Mouse (Mus musculus): ENCODE results near the gene Mib2.
"Not testable (repeated sequence)": the region's sequence is repeated elsewhere in the genome, so short reads cannot be mapped to it uniquely, and the experiment has no call there.

Gene Mib2

DNA sequence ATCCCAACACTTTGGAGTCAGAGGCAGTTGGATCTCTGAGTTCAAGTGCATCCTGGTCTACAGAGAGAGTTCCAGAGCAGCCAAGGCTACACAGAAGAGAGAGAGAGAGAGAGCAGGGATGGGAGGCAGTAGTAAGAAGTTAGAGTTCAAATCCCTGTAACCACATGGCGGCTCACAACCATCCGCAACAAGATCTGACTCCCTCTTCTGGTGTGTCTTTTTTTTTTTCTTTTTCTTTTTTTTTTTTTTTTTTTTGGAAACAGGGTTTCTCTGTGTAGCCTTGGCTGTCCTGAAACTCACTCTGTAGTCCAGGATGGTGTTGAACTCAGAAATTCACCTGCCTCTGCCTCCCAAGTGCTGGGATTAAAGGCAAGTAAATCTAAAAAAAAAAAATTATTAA lies 3.1 kb upstream of the Mib2 start:
- DNase-seq (ENCODE audit: low read depth in 2 of 2, low spot score in 2 of 2), result no peak

DNA sequence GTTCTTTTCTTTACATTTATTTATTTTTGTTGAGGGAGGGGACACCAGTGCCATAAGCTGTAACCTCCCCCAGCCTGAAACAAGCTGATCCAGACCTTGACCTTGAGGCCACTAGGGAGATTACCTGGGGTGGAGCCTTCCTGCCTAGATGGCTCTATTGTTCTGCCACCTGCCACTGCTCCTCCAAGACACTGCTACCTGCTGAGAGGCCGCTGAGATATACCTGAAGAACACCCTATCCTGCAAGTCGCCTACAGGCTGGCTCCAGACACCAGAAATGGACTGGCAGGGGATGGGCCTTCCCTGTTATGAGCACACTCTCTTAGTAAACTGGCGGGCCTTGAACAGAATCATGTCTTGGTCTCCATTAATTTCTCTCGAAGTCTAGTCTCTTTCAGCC lies 1.2 kb upstream of the Mib2 start:
- not testable (repeated sequence) for DNase-seq (ENCODE audit: low read depth in 2 of 2, low spot score in 2 of 2)

DNA sequence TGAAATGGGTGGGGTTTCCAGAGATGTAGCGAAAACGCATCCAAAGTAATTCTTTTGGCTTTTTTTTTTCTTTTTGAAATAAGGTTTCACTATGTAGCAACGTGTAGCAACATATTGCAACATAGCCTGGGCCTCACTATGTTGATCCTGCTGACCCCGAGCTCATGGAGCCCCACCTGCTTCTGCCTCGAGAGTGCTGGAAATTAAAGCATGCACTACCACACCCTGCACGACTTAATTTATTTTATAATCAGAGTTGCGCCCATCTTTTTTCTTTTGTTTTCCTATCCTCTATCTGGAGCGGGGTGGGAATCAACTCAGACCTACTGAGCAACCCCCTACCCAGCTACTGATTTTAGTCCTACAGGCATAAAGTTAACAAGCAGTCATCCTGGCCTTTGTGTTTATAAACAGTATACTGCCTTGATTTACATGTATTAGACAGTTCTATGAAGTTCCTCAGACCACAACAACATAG lies 639 bp upstream of the Mib2 start:
- DNase-seq (ENCODE audit: low read depth in 2 of 2, low spot score in 2 of 2), result no peak

DNA sequence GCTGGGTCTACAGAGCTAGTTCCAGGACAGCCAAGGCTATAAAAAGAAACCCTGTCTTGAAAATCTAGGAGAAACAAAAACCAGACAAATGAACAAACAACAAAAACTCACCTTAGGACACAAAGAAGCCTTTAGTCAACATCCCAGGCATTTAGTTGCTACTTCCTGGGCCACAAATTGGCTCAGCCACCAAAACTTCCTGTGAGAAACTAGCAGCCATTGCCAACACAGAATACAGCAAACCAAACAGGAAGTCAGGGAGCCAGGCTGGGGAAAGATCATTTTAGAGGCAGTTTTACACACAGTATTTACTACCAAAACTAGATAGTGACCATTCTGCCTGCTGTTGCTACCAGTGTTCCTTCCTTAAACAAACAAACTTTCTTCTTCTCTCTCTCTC lies 2.1 kb downstream of the Mib2 start:
- no peak for DNase-seq (ENCODE audit: low read depth in 2 of 2, low spot score in 2 of 2)

DNA sequence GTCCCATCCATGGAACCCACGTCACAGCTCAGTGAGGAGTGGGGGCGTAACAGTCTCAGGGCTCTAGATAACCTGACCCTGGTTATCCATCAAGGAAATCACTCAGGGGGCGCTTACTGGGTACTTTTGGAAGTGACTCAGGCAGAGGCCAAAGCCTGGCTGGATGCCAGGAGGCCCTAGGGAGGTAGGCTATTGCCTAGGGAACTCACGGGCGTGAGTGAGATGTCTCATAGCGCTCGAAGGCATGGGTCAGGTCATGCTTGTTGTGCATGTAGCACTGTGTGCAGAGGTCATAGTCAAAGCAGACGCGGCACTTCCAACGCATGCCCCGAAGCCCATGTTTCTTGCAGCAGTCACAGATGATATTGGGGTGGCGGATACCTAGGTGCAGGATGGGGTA lies 8.4 kb downstream of the Mib2 start:
- no peak for DNase-seq (ENCODE audit: low read depth in 2 of 2, low spot score in 2 of 2)

DNA sequence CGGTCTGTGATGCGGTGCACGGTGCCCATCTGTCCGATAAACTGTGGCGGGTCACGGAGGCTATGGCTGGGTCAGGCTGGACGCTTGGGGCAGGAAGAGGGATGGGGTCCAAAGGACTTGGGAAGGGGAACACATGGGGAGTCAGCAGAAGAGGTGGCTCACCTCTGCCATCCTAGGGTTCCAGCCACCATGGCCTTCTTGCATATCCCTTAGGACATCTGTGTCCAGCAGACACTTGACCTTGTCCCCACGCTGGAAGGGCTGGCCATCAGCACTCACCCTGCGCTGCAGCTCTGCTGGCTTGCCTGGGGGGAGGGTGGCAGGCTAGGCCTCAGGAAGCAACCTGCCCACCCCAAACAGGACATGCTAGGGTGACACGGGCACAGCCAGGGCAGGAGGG lies 10.0 kb downstream of the Mib2 start:
- DNase-seq (ENCODE audit: low read depth in 2 of 2, low spot score in 2 of 2), result no peak

DNA sequence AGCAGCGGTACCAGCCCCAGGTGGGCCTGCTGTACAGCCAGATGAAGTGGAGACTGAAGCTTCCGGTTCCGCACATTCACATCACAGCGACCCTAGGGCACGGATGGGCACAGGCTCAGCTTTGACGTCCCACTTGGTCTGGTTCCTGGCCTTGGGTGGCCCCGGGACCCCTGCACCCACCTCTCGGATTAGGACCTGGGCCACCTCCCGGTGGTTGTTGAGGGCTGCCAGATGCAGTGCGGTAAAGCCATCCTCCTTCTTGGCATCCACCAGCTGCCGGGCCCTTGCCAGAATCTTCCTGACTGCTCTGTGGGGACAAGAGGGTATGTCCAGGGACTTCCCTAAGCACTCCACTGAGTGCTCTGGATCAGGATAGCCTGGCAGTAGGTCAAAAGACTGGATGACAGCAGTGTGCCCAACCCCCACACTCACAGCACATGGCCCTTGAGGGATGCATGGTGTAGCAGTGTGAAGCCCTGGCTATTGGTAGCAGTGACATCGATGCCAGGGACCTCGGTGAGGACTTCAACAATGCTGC lies 12.7 kb downstream of the Mib2 start:
- DNase-seq (ENCODE audit: low read depth in 2 of 2, low spot score in 2 of 2), result no peak

DNA sequence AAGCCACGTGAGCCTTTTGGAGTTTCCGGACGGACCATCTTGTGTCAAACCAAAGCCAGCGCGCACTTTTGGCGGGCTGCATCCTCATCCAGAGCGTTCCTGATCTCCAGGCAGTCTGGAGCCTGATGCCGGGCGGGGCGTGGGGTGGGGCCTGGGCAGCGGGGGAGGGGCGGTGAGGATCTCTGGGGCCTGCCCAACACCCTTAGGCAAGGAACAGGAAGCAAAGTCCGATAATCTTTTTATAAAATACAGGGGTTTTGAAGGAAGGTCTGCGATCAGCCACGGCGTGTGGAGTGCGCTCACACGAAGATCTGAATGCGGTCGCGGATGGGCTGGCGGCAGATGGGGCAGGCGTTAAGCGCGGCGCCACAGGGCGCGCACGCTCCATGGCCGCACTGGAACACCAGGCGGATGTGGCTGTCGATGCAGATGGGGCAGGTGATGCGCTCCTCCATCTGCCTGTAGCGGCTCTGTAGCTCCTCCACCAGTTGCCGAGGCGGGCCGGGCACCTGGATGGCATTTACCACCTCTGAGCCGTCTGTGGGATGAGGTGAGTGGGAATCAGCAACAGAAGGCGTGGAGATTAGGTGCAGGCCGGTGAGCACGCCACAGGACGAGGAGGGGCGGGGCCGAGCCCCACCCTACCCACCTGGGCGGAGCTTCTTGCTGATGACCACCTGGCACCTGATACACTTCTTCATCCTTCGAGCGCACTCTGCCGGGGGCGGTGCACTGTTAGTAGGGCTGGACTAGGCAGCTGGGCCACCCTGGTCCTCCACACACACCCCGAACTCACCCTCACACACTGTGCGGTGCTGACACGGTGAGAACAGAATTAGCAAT lies 14.3 kb downstream of the Mib2 start:
- DNase-seq (ENCODE audit: low read depth in 2 of 2, low spot score in 2 of 2), result peak; percentile 45 to 59

DNA sequence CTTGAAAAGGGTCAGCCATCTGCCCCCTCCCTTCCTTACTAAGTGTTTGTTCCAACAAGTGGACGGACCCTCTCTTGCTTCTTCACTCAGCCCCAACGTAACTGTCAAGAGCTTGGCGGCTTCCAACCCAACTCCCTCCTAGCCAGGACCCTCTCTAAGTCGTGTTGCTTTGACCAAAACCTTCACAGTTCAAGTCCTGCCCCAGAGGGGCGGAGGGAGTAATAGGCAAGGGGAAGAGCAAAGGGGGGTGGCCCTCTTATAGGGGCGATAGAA lies 14.9 kb downstream of the Mib2 start:
- no peak for DNase-seq (ENCODE audit: low read depth in 2 of 2, low spot score in 2 of 2)

DNA sequence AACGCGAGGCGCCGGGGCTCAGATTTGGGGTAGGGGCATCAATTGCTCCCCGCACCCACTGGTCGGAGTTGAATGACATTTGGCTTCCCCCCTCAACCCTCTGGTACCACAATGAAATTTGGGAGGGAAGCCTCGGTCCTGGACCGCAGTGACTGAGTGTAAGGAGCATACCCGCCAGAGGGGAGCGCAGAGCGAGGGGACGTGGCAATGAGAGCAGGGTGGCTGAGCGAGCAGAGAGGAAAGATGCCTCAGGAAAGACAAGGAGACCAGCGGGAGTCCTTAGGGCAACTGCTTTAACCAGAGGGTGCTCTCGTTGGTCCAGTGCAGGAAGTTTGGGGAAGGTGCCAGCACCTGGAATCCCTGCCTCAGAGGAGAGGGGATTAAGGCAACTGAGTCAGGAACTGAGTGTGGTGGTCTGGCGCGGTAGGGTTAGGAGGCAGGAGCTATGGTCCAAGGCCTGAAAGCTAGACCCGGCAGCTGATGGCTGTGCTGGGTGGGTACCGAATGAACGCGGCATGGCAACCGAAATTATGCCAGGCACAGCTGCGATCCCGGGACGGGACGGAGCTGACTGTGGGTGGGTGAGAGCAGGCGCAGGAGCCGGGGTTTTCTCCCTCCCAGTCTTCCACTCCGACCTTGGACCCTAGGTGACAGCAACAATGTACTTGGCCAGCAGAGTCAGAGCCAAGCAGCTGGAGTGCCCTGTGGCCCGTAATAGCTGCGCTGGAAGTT lies 15.4 kb downstream of the Mib2 start:
- DNase-seq (ENCODE audit: low read depth in 2 of 2, low spot score in 2 of 2), result peak in 1 of 2 experiments; percentile 29

DNA sequence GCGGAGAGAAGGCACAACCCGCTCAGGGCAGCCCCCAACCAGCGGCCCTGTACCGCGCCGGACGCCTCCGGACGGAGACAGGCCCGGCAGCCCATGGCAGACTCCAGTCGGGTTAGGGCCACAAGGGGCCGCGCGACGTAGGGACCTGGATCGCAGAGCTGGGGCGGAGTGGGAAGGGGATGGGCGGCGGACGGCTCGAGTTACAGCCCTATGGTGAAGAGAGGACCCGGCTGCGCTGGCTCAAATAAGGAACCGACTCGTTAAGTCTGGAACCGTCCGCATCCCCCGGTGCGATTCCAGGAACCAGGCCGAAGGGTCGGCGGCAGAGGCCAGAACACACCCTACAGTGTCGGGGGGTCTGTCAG lies 15.9 kb downstream of the Mib2 start, which contains the start of gene Mmp23:
Mmp23 (minus strand) TSS at position 299 of the 365 bp plus-strand sequence.
- DNase-seq (ENCODE audit: low read depth in 2 of 2, low spot score in 2 of 2), result no peak

DNA sequence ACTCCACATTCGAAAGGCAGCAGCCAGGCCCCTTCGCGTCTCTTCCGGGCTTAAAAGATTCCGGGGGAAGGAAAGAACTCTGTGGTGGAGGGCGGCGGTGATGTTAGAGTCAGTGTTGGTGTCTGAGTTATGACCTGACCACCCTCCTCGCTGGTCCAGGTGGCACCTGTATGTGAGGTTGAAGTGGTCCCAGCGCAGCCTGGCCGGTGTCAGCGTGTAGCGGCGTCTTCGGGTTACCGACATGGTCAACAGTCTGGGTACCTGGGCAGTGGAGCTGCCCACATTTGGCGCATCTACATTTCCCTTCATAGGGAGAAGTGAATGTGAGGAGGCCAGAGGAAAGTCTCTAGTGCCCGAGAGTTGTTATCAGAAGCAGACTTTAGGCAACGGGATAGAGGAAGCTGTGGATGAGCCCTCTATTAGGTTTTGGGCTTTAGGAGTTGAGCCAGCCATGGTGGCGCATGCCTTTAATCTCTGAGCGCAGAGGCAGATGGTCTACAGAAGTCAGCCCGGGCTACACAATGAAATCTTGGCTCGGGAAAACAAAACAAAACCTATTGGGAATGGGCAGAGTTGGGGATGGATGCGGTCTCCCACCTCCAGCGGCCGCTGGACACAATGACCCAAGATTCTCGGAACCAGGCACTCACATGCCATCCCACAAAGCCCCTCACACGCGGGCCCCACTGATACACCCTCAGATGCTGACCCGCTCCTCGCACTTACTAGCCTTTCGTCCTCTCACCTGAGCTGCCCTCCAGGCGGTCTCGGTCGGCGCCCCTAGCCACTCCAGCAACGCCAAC lies 16.5 kb downstream of the Mib2 start:
- no peak for DNase-seq (ENCODE audit: low read depth in 2 of 2, low spot score in 2 of 2)

DNA sequence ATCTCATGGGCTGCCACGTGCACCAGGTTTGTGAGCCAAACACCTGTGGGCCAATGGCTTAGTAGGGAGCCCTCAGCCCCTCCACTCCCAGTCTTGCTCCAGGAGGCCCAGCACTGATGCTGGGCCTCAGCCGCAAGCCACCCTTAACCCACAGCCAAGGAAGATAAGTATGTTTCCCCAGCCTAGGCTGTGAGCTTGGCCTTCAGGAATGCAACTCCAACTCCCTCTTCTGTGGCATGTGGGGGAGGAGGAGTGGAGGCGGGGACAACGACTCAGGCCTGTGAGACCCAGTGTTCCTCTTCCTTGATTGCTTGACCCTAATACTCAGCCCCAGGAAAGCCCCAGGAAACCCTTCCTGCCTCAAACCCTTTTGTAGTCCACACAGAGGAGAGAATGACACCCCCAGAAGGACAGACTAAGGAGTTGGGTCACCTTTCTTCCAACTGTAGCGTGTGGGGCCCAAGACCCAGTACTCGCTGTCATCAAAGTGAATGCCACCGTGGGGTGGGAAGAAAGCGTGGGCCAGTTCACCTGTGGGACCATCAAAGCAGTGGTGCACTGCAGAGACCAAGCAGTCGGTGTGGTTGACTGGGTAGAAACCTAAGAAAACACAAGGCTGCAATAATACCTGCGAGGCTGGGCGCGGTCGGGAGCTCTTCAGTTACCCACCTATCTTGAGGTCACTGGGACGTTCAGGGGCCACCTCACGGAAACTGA lies 17.3 kb downstream of the Mib2 start:
- no peak for DNase-seq (ENCODE audit: low read depth in 2 of 2, low spot score in 2 of 2)

DNA sequence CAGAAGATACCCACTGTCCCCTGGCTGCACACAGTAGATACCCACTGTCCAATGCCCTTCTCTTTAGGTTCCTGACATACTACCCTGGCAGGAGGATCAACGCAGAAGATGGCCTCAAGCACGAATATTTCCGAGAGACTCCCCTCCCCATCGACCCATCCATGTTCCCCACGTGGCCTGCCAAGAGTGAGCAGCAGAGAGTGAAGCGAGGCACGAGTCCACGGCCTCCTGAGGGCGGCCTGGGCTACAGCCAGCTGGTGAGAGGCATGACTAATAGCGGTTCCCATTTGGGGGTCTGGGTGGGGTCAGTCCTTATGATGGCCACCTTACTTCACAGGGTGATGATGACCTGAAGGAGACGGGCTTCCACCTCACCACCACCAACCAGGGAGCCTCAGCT lies 19.6 kb downstream of the Mib2 start:
- no peak for DNase-seq (ENCODE audit: low read depth in 2 of 2, low spot score in 2 of 2)

DNA sequence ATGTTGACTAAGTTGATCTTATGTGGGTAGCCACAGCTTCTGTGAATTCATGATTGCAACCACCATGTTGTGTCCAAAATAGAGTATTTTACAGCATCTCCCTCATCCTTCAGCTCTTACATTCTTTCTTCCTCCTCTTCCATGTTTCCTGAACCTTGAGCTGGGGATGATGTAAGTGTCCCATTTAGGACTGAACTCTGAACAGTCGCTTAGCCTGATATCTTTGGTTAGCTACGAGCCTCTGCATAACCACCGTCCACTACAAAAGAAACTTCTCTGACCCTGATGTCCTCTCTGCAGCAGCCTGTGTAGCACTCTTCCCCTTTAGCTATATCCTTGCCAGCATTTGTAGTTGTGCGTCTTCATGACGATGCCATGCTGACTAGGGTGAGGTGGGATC lies 23.3 kb downstream of the Mib2 start:
- DNase-seq (ENCODE audit: low read depth in 2 of 2, low spot score in 2 of 2), result no peak

DNA sequence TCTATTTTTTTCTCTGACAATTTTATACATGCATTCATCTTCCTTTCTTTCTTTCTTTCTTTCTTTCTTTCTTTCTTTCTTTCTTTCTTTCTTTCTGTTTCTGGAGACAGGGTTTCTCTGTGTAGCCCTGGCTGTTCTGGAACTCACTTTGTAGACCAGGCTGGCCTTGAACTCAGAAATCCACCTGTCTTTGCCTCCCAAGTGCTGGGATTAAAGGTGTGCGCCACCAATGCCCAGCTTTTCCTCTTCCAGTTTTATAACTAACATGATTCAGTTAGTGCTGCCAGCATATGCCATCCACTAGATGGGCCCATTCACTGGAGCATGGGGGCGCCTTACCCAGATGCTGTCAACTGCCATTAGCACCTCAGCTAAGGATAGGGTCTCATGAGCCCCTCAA lies 23.7 kb downstream of the Mib2 start, which contains the start of gene Gm10563:
Gm10563 (minus strand) TSS at position 101 of the 400 bp plus-strand sequence.
- not testable (repeated sequence) for DNase-seq (ENCODE audit: low read depth in 2 of 2, low spot score in 2 of 2)

DNA sequence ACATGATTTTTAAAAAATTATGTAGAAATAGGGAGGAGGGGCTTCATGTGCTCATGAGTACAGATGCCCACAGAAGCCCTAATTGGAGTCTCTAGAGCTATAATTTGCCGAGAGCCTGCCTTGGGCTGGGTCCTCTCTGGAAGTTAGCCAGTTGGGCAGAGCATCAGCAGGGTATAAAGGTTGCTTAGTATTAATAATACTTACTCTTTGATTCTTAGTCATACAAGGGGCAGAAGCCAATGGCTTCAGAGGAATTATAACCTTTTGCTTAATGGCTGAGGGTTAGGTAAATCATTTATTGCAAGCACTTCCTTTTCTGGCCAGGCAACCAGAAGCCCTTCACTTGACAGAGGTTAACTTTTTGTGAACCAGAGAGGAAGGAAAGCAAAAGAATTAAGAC lies 25.5 kb downstream of the Mib2 start:
- DNase-seq (ENCODE audit: low read depth in 2 of 2, low spot score in 2 of 2), result no peak

DNA sequence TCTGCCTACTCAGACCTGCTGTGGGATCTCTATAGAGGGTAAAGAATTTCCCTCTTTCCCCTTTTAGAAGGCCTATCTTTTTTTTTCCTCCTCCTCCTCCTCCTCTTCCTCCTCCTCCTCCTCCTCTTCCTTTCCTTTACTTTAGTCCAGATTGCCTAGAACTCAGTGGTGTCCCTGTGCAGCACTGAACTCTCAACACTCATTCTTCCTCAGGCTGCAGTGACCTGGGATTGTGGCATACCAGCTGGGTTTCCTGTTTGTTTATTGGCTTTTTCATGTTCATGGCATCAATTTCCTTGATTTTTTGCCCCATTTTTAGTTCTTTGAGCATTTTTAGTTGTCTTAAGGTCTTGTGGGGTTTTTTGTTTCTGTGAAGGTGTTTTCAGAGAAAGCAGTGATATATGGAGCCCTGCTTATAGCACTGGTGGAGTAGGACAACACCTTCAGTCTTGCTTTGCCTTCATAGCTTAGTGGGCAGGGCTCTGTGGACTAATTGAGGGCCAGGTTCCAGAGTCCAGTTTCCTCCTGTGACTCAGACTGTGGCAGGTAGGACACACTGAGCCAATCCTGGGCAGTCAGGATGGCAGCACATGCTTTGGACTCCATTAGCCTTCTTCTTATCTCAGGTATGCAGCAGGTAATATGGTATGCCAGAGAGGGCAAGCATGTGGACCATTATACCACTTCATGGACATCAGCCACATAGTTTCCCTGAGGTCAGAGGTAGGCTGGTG lies 33.1 kb downstream of the Mib2 start:
- DNase-seq (ENCODE audit: low read depth in 2 of 2, low spot score in 2 of 2), result no peak

DNA sequence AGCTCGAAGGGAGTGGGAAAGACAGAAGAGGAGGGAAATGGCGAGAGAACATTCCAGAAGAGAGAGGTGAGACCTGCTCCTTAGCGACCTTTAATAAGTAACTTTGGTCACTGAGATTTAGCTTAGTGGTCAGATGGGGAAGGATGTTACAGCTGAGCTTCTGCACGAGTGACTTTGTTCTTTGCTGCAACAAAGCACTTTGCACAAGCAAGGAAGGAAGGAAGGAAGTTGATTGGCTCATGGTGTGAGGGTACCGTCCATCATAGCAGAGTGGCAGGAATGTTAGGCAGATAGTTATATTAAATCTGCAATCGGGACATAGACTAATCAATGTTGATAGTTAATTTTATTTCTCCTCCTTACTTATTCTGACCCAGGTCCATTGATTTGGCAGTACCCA lies 38.7 kb downstream of the Mib2 start:
- DNase-seq (ENCODE audit: low read depth in 2 of 2, low spot score in 2 of 2), result no peak
